21 mouse cellular contexts compared by ENCODE assay signal in genomic region chr16:95284085-95284727, GRCm38 (mm10). TPM values are rescaled to one million over a fixed set of nuclear protein-coding genes. Genes with fewer than 3 reads are reported as not detected.
DNase-seq lines count a peak whose midpoint lies in the region; ATAC-seq lines count a peak whose summit lies in the region.
"Had no signal": no experiment of that assay in that cellular context is flagged by ENCODE, and none has a peak within 500 bp of the region (broad histone marks: within the 10 kb centered on the region; RNA-seq: fewer than 3 reads in every experiment).

No protein-coding gene starts in this region.

- H3K9me3 ChIP-seq in heart, embryonic 10.5 days, result no peaks in the 10 kb centered on the region
- H3K9me3 ChIP-seq: forebrain, embryonic 10.5 days; G1E; hindbrain, embryonic 13.5 days; neural tube, embryonic 13.5 days had no signal

- H3K27ac ChIP-seq in heart, embryonic 10.5 days, result no peak overlapping the region
- H3K27ac ChIP-seq: forebrain, embryonic 10.5 days; hindbrain, embryonic 13.5 days; liver, embryonic 14.5 days; macrophage; neural tube, embryonic 13.5 days had no signal

- WGBS in heart, embryonic 10.5 days, result 78% methylated on average over 12 of the region's 12 CpGs

- H3K4me1 ChIP-seq in heart, embryonic 10.5 days, result no peaks in the 10 kb centered on the region; the same call in 1 of the 2 replicates
- H3K4me1 ChIP-seq: hindbrain, embryonic 13.5 days; neural tube, embryonic 13.5 days had no signal

- ATAC-seq in hematopoietic stem cell, adult 5-6 weeks (replicated peaks in 1 of 2; ENCODE audit: insufficient read depth in 1 of 2, low FRiP score in 2 of 2, low TSS enrichment in 1 of 2, low read depth in 1 of 2, poor library complexity in 2 of 2, severe bottlenecking in 2 of 2), result peak; percentile 68 to 86
- ATAC-seq: intestine, postnatal 0 days; midbrain, embryonic 16.5 days had no signal

- no peak overlapping the region for H3K4me3 ChIP-seq in heart, embryonic 10.5 days
- H3K4me3 ChIP-seq: forebrain, embryonic 10.5 days; hindbrain, embryonic 13.5 days; neural tube, embryonic 13.5 days had no signal

- H3K36me3 ChIP-seq in heart, embryonic 10.5 days, result no peaks in the 10 kb centered on the region
- H3K36me3 ChIP-seq: forebrain, embryonic 10.5 days; G1E; hindbrain, embryonic 13.5 days; neural tube, embryonic 13.5 days had no signal

- no peaks in the 10 kb centered on the region for H3K27me3 ChIP-seq in heart, embryonic 10.5 days (ENCODE audit: insufficient read depth, poor library complexity, severe bottlenecking)
- H3K27me3 ChIP-seq: hindbrain, embryonic 13.5 days; neural tube, embryonic 13.5 days had no signal

- peak; percentile 86 for DNase-seq in heart, adult 11 months
- no peak for DNase-seq in heart, embryonic 10.5 days (ENCODE audit: low spot score)
- DNase-seq in thymus, postnatal 0 days (ENCODE audit: low spot score), result peak; percentile 44
- DNase-seq in thymus, postnatal 36 days, result no peak
- peak; percentile 31 for DNase-seq in thymus, postnatal 25 days
- no peak for DNase-seq in embryo, embryonic 11 days
- no peak for DNase-seq in right cerebral cortex, postnatal 4 days
- DNase-seq: adrenal gland, postnatal 10 days; cerebellum, adult 9-10 months; gastrocnemius, postnatal 36 days; kidney, postnatal 10 days; right cerebral cortex, postnatal 25 days had no signal

RNA-seq across cellular contexts. Expression of gene Kcnj15, which starts 26.8 kb away (rescaled TPM):
- polyA plus RNA-seq in heart, embryonic 10.5 days (2016; fragmentation: Nextera tagmentation; extraction: Ambion mirVana), result 0.26 and 0.41 TPM in 2 replicates
- polyA plus RNA-seq in thymus, postnatal 0 days (2015; fragmentation: Nextera tagmentation; extraction: Ambion mirVana), result 4.3 and 4.9 TPM in 2 replicates
- not detected in 2 replicates for total RNA-seq in hematopoietic stem cell, adult 5-6 weeks (2017)
- polyA plus RNA-seq: G1E, macrophage had no signal

Comparison
In these comparisons a context has a peak if more than half of its experiments do, and no peak if none do; other contexts are left out.
1. DNase-seq: peak in heart, adult 11 months (single experiment), thymus, postnatal 0 days (single experiment) and thymus, postnatal 25 days (single experiment); none in heart, embryonic 10.5 days (single experiment), thymus, postnatal 36 days (0 of 2), embryo, embryonic 11 days (single experiment) and right cerebral cortex, postnatal 4 days (single experiment).